Mouse (Mus musculus) cerebellum, adult 9-10 months (tissue): Measurements from ENCODE around the gene 2300003K06Rik.
"Not testable (repeated sequence)": the region's sequence is repeated elsewhere in the genome, so short reads cannot be mapped to it uniquely, and the experiment has no call there.

ENCODE experiments used
- DNase-seq: peaks from one replicate; pipeline ENCODE4 v3.0.0; 2022

2300003K06Rik gene

DNA sequence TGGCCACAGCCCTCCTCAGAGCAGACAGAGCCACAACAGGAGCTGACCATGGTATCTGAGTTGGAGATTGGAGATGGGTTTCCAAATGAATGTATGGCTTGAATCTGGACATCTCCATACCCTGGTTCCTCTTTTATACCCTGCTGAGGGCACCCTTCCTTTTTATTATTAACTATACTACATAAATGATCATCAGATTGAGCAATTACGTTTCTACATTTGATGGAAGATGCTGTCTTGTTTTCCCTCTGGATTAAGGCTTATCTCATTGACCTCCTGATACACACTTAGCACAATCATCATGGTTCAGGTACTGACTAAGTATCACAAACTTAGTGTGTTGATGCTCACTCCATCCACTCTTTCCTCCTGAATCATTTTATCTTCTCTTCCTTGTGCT is at the start of gene 2300003K06Rik:
Gene 2300003K06Rik (minus strand): TSS at position 101 of the 400 bp plus-strand sequence.
- no peak for DNase-seq

- DNase-seq, result not testable (repeated sequence)
Measured at GRCm38 (mm10) chr11:99878887-99879286, 41.0 kb upstream of the 2300003K06Rik start, which contains the start of gene Gm11567. Gene Gm11567, plus strand, starts transcription at chr11:99879187.

- DNase-seq, result not testable (repeated sequence)
Measured at GRCm38 (mm10) chr11:99873089-99873488, 35.2 kb upstream of the 2300003K06Rik start, which contains the start of gene Krtap9-1. Gene Krtap9-1, plus strand, starts transcription at chr11:99873389.

- DNase-seq, result not testable (repeated sequence)
Measured at GRCm38 (mm10) chr11:99864176-99864575, 26.3 kb upstream of the 2300003K06Rik start, which contains the start of gene Gm11559. Gene Gm11559, plus strand, starts transcription at chr11:99864476.

GRCm38 (mm10) chr11:99858761-99859160 is 20.9 kb upstream of the 2300003K06Rik start:
- no peak for DNase-seq

DNA sequence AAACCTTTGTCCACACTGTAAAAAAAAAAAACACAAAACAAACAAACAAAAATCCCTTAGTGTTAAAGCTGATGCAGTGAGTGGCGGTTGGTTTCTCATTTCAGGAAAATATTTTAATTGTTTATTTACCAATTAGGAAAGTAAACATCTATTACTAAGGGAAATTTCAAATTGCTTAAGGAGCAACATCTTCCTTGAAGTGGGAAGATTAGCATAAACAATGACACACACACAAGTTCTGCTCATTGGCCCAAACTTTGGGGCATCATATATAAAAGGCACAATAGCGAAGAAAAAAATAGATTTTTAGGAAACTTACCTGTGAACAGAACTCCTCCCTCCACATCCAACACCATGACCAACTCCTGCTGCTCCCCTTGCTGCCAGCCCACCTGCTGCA is 19.8 kb upstream of the 2300003K06Rik start, which contains the start of gene Gm11568:
Gene Gm11568 (plus strand): TSS at position 301 of the 400 bp plus-strand sequence.
- DNase-seq, result no peak

- no peak for DNase-seq
Measured at GRCm38 (mm10) chr11:99854121-99854520, 16.3 kb upstream of the 2300003K06Rik start.

- no peak for DNase-seq
Measured at GRCm38 (mm10) chr11:99851508-99851907, 13.6 kb upstream of the 2300003K06Rik start, which contains the start of gene Krtap4-16. Gene Krtap4-16, minus strand, starts transcription at chr11:99851608.

DNA sequence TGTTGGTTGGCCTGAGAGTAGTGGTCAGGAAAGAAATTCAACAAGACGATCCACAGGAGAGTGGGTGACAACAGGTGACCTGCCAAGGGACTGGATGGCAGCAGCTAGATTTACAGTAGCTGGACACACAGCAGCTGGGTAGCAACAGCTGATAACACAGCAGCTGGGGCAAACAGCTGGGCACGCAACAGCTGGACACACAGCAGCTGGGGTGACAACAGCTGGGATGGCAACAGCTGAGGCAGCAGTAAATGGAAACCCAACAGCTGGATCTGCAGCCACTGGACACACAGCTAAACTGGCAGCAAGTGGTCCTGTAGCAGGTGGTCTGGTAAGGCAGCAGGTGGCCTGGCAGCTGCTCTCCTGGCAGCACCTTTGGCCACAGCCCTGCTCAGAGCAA is 8.9 kb upstream of the 2300003K06Rik start:
- no peak for DNase-seq

- no peak for DNase-seq
Measured at GRCm38 (mm10) chr11:99842185-99842584, 4.3 kb upstream of the 2300003K06Rik start.

DNA sequence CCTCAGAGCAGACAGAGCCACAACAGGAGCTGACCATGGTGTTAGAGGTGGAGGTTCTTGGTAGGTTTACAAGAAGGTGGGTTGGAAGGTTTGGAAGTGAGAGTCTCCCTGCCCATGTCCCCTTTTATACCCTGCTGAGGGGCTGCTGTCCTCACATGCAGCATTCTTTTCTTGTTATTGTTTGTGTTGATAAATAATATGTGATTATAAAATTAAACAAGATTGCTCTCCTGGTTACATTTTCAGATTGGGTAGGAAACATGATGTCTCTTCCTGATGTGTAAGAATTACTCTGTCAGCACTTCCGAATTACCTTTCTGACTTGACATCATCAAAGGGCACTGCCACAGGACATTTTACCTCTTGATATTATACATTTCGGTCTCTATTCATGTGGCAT is 22.3 kb downstream of the 2300003K06Rik start, which contains the start of gene Gm11564:
Gene Gm11564 (minus strand): TSS at position 101 of the 400 bp plus-strand sequence.
- DNase-seq, result not testable (repeated sequence)

GRCm38 (mm10) chr11:99809792-99810191 is 28.1 kb downstream of the 2300003K06Rik start, which contains the start of gene Krtap4-13:
Gene Krtap4-13, minus strand, starts transcription at chr11:99809892.
- not testable (repeated sequence) for DNase-seq

DNA sequence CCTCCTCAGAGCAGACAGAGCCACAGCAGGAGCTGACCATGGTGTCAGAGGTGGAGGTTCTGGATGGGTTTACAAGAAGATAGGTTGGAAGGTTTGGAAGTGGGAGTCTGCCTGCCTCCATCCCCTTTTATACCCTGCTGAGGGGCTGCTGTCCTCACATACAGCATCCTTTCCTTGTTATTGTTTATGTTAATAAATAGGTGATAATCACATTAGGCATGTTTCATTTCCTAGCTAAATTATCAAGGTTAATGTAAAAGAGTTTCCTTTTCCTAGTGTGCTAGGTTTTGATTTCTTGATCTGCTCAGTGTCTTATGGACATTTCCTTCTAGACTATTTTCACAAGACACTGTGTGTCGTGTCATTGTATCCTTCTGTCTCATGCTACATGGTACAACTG is 33.5 kb downstream of the 2300003K06Rik start, which contains the start of gene Gm11554:
Gene Gm11554 (minus strand): TSS at position 101 of the 400 bp plus-strand sequence.
- DNase-seq, result not testable (repeated sequence)

GRCm38 (mm10) chr11:99798832-99799231 is 39.0 kb downstream of the 2300003K06Rik start, which contains the start of gene Gm11569:
Gene Gm11569, minus strand, starts transcription at chr11:99798932.
- not testable (repeated sequence) for DNase-seq

GRCm38 (mm10) chr11:99793367-99793766 is 44.5 kb downstream of the 2300003K06Rik start, which contains the start of gene Gm11596:
Gene Gm11596, minus strand, starts transcription at chr11:99793467.
- DNase-seq, result no peak
